Mouse (Mus musculus) limb, embryonic 12.5 days (tissue): ENCODE results near the gene Rec8. TPM values are rescaled to one million over a fixed set of nuclear protein-coding genes. Genes with fewer than 3 reads are reported as not detected.

Experiments
- ATAC-seq: fragments of 200-750 bp; cut with Nextera tagmentation; 2 replicates; pipeline ENCODE4 v1.8.0; 2017; ENCODE audit warnings: low read depth, moderate TSS enrichment; ENCODE audit not compliant: insufficient number of reproducible peaks, insufficient read depth, low FRiP score, low TSS enrichment
- H3K27ac ChIP-seq: fragments of 300-500 bp; sonication (generic); 2 replicates; pipeline ENCODE4 v1.5.1; 2016; ENCODE audit warnings: mild to moderate bottlenecking, moderate library complexity
- H3K27me3 ChIP-seq: fragments of 300-500 bp; sonication (generic); 2 replicates; pipeline ENCODE4 v1.6.1; 2016; ENCODE audit warnings: mild to moderate bottlenecking, moderate library complexity
- H3K36me3 ChIP-seq: fragments of 300-500 bp; sonication (generic); 2 replicates; pipeline ENCODE4 v1.6.1; 2016; ENCODE audit warnings: mild to moderate bottlenecking, moderate library complexity
- H3K4me1 ChIP-seq: fragments of 300-500 bp; sonication (generic); replicated peaks from 2 replicates; pipeline ENCODE4 v1.6.1; 2016
- H3K4me2 ChIP-seq: fragments of 300-500 bp; sonication (generic); 2 replicates; pipeline ENCODE4 v1.6.1; 2016; ENCODE audit warnings: mild to moderate bottlenecking, moderate library complexity
- H3K4me3 ChIP-seq: fragments of 300-500 bp; sonication (generic); replicated peaks from 2 replicates; pipeline ENCODE4 v1.5.1; 2016; ENCODE audit warnings: mild to moderate bottlenecking
- H3K9ac ChIP-seq: fragments of 300-500 bp; sonication (generic); replicated peaks from 2 replicates; pipeline ENCODE4 v1.6.1; 2016; ENCODE audit warnings: mild to moderate bottlenecking, moderate library complexity
- H3K9me3 ChIP-seq: fragments of 300-500 bp; sonication (generic); 2 replicates; pipeline ENCODE4 v1.6.1; 2016; ENCODE audit warnings: mild to moderate bottlenecking, moderate library complexity
- WGBS: fragments of 180-500 bp; shearing (Covaris S2); methylation state at CpG from one replicate; pipeline ENCODE4 v1.1.7; 2016; 5-methylcytosine and 5-hydroxymethylcytosine counted together
- polyA plus RNA-seq: library from polyadenylated mRNA; unstranded; fragments of >200 nt; fragmentation: Nextera tagmentation; extraction: Ambion mirVana; gene quantifications from 2 replicates; pipeline ENCODE4 v1.2.1, GENCODE M21; 2016

Gene Rec8
- polyA plus RNA-seq, 1 experiment from 2014 or later = 10.0 TPM

DNA sequence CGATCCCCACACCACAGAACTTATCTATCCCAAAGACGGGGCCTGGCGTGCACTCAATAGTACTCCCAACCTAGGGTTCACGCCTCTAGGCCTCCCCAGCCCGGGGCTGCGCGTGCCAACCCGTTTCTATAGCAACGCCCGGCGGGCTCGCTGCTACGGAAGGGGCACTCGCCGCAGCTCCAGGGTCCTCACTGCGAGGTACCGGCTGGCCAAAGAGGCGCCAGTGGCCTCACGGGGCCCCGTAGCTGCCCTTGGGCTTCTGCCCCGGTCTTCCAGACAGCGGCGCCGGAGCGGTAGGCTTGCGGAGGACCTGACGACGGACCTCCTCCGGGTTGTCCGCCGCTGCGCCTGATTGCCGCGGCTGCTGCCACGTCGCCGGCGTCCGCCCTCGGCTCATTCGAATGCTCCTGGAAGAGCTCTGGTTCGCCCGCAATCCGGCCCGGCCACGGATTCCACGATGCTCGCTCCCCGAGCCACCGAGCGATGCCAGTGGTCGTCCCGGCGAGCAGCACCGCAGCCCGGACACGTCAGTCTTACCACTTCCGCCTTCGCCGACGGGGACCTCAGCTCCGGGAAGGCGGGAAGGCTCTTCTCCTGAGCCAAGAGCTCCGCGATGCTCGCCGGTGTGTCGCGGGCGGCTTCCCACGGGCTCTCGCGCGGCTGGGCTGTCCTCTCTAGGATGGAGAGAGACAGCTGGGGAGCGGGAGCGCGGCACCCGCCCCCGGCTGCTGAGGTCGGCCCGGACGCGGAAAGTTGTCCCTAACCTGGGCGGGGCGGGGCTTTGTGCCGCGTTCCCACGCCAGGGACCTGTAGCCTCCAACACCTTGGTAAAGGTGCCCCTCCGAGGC is 25.4 kb downstream of the Rec8 start, which contains the start of gene Tm9sf1:
Gene Tm9sf1 (minus strand): TSS at position 747 of the 848 bp plus-strand sequence.
- Histone ChIP-seq H3K36me3 (peaks cover 52% of the 10 kb centered on the region), H3K9me3 (no peaks in the 10 kb centered on the region), H3K4me2 (peak within 1 kb of the TSS; percentile 88), H3K4me3 (peak within 1 kb of the TSS; percentile 88), H3K4me1 (peaks cover 27% of the 10 kb centered on the region), H3K27me3 (no peaks in the 10 kb centered on the region), H3K27ac (peak within 1 kb of the TSS; percentile 92), H3K9ac (peak within 1 kb of the TSS; percentile 93)
- ATAC-seq = peak; percentile 72
- under 1% methylated on average over 89 of the region's 89 CpGs for WGBS

- WGBS = 33% methylated on average over 17 of the region's 17 CpGs
- Histone ChIP-seq H3K4me2 (peak overlapping the region; percentile 88), H3K36me3 (peaks cover 41% of the 10 kb centered on the region), H3K27me3 (no peaks in the 10 kb centered on the region), H3K9ac (peak overlapping the region; percentile 93), H3K27ac (0 out of 2 replicates have a peak overlapping the region, but pooled peaks have one; percentile 23), H3K4me3 (peak overlapping the region; percentile 88), H3K4me1 (peaks cover 27% of the 10 kb centered on the region), H3K9me3 (no peaks in the 10 kb centered on the region)
- no peak for ATAC-seq
These were observed 26.5 kb downstream of the Rec8 start for GRCm38 (mm10) chr14:55644261-55644888.

DNA sequence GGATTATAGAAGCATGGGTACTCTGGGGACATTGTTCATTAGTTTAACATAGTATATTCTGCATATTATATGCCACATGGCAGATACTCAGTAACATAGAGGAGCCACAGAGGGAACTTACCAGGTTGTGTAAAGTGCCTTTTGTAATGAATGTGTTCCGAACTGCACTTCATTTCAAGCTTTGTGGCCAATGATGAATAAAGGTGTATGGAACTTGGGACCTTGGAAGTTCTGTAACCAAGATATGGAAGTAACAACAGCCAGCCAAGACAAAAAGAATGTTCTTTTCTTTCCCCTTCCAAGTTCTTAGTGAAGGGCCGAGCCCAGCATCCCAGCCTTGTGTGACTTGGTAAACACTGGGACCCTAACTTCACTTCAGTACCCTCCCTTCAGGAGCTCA is 32.0 kb downstream of the Rec8 start, which contains the start of gene Tssk4:
Gene Tssk4 (plus strand): TSS at position 301 of the 400 bp plus-strand sequence.
- ATAC-seq = no peak
- H3K27ac ChIP-seq = no peak within 1 kb of the TSS
- no peak within 1 kb of the TSS for H3K4me3 ChIP-seq
- H3K27me3 ChIP-seq = no peaks in the 10 kb centered on the region
- peaks cover 17% of the 10 kb centered on the region for H3K36me3 ChIP-seq
- no peaks in the 10 kb centered on the region for H3K9me3 ChIP-seq
- H3K4me2 ChIP-seq = no peak within 1 kb of the TSS
- H3K4me1 ChIP-seq = peaks cover 8% of the 10 kb centered on the region
- WGBS = 85% methylated on average over 2 of the region's 2 CpGs
- no peak within 1 kb of the TSS for H3K9ac ChIP-seq

DNA sequence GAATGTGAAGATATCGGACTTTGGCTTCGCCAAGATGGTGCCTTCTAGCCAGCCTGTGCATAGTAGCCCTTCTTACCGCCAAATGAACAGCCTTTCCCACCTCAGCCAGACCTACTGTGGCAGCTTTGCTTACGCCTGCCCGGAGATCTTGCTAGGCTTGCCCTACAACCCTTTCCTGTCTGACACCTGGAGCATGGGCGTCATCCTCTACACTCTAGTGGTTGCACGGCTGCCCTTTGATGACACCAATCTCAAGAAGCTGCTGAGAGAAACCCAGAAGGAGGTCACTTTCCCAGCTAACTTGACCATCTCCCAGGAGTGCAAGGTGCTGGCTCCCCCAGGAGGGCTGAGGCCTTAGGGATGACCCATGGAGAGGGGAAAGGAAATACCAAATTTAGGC is 33.7 kb downstream of the Rec8 start:
- Histone ChIP-seq H3K4me1 (no peaks in the 10 kb centered on the region), H3K9ac (no peak overlapping the region), H3K27ac (no peak overlapping the region), H3K36me3 (peaks cover 9% of the 10 kb centered on the region), H3K4me2 (no peak overlapping the region), H3K27me3 (no peaks in the 10 kb centered on the region), H3K9me3 (no peaks in the 10 kb centered on the region), H3K4me3 (no peak overlapping the region)
- WGBS = 88% methylated on average over 7 of the region's 7 CpGs
- no peak for ATAC-seq

DNA sequence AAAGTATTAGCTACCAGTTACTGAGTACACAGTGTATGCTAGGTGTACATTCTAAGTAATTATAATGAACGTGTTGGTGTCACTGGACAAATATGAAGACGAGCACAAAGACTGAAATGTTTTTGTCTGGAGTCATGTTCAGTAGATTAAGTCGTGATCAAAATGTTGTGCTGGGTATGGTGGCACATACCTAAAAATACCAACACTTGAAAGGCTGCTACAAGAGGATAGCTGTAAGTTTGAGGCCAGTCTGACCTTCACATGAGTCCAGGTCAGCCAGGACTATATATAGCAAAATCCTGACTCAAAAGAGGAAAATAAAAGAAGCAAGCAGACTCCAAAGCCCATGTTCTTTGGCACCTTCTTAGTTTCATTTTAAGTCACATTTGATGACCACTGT is 39.1 kb downstream of the Rec8 start:
- H3K9ac ChIP-seq = no peak overlapping the region
- H3K27me3 ChIP-seq = no peaks in the 10 kb centered on the region
- H3K27ac ChIP-seq = no peak overlapping the region
- peaks cover 33% of the 10 kb centered on the region for H3K36me3 ChIP-seq
- H3K4me1 ChIP-seq = 0 out of 2 replicates have a peak, but pooled peaks cover 8% of the 10 kb centered on the region
- no peak overlapping the region for H3K4me2 ChIP-seq
- 88% methylated on average over 3 of the region's 3 CpGs for WGBS
- H3K9me3 ChIP-seq = no peaks in the 10 kb centered on the region
- no peak for ATAC-seq
- no peak overlapping the region for H3K4me3 ChIP-seq

DNA sequence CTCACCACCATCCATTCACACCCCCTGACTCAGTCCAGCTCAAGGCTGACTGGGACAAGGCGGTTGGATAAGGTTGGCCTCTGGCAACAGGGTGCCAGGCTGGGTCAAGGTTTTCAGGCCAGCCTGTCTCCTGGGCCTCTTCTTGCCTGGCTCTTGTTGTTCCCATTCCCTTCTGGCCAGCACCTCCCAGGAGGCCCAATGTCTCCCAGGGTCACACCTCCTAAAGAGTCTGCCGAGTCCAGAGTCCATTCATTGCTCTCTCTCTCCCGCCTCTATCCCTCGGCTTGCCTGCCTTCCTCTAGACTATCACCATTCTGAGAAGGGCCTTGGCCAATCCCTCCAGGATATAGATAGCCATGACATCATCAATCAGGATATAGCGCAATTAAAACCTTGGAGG is 40.2 kb downstream of the Rec8 start:
- Histone ChIP-seq H3K4me2 (no peak overlapping the region), H3K9ac (no peak overlapping the region), H3K4me3 (no peak overlapping the region), H3K27me3 (no peaks in the 10 kb centered on the region), H3K36me3 (peaks cover 42% of the 10 kb centered on the region), H3K9me3 (no peaks in the 10 kb centered on the region), H3K27ac (no peak overlapping the region), H3K4me1 (0 out of 2 replicates have a peak, but pooled peaks cover 8% of the 10 kb centered on the region)
- no peak for ATAC-seq
- 89% methylated on average over 5 of the region's 5 CpGs for WGBS

DNA sequence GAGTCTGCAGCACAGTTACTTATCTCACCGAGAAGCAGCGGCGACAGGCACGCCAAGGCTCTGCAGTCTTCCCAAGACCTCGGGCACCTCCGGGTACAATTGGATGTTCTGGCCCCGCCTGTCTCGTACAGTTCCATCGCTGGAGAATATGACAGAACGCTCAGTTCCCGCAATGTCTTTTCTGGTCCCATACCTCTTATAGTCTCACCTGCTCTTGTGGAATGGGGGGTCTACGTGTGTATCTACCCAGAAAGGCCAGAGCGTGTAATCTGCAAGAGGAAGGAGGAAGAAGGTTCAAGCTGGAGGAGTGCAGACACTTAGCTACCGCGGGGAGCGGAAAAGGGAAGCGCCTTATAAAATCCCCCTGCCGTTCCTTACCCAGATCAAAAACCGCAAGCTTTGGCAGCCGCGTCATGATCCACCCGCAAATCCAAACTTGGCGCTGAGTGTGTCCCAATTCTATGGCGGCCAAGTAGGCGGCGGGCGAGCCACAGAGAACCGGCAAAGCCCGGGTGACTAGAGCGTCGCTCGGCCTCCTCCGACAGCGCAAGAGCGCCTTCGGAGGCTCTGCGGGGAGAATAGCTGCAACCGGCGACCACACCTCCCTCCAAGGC is 42.2 kb downstream of the Rec8 start, which contains the start of gene Mdp1:
Gene Mdp1 (minus strand): TSS at position 549 of the 614 bp plus-strand sequence.
- Histone ChIP-seq H3K36me3 (peaks cover 51% of the 10 kb centered on the region), H3K4me1 (0 out of 2 replicates have a peak, but pooled peaks cover 8% of the 10 kb centered on the region), H3K4me3 (peak within 1 kb of the TSS; percentile 61), H3K27me3 (no peaks in the 10 kb centered on the region), H3K9ac (peak within 1 kb of the TSS; percentile 81), H3K9me3 (no peaks in the 10 kb centered on the region), H3K4me2 (peak within 1 kb of the TSS; percentile 65), H3K27ac (peak within 1 kb of the TSS; percentile 66; the same call in 1 of the 2 replicates)
- peak; percentile 84 for ATAC-seq
- WGBS = under 1% methylated on average over 39 of the region's 39 CpGs

DNA sequence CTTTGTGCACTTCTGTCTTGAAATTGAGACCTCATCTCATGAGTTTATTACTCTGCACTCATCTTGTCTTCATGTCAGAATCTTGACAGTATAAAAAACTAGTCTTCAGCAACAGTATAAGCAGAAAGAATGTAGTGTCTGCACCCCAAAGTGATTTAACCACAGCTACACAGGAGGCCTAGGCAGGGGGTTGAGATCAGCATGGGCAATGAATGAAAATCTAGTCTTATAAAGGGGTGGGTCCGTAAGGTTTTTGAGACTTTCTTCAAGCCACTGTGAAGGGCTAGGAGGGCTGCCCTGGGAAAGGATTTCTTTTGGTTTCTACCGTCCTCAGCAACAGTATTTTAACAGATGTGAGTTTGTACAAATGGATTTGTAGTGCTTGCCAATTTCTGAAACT is 42.8 kb downstream of the Rec8 start:
- H3K27me3 ChIP-seq = no peaks in the 10 kb centered on the region
- H3K4me3 ChIP-seq = peak overlapping the region; percentile 61
- 0 out of 2 replicates have a peak, but pooled peaks cover 8% of the 10 kb centered on the region for H3K4me1 ChIP-seq
- peak overlapping the region; percentile 37; the same call in 1 of the 2 replicates for H3K27ac ChIP-seq
- peak overlapping the region; percentile 65 for H3K4me2 ChIP-seq
- 49% methylated on average over 2 of the region's 2 CpGs for WGBS
- no peak for ATAC-seq
- H3K9ac ChIP-seq = no peak overlapping the region
- peaks cover 53% of the 10 kb centered on the region for H3K36me3 ChIP-seq
- H3K9me3 ChIP-seq = no peaks in the 10 kb centered on the region

- H3K4me2 ChIP-seq = peak overlapping the region; percentile 93
- peaks cover 17% of the 10 kb centered on the region for H3K4me1 ChIP-seq
- H3K4me3 ChIP-seq = peak overlapping the region; percentile 78
- ATAC-seq = no peak; the same call in 1 of the 2 replicates
- peak overlapping the region; percentile 78 for H3K9ac ChIP-seq
- peaks cover 38% of the 10 kb centered on the region for H3K36me3 ChIP-seq
- H3K27me3 ChIP-seq = no peaks in the 10 kb centered on the region
- H3K9me3 ChIP-seq = no peaks in the 10 kb centered on the region
- under 1% methylated on average over 12 of the region's 12 CpGs for WGBS
- peak overlapping the region; percentile 93 for H3K27ac ChIP-seq
These were observed 53.6 kb downstream of the Rec8 start for GRCm38 (mm10) chr14:55671486-55671832.

DNA sequence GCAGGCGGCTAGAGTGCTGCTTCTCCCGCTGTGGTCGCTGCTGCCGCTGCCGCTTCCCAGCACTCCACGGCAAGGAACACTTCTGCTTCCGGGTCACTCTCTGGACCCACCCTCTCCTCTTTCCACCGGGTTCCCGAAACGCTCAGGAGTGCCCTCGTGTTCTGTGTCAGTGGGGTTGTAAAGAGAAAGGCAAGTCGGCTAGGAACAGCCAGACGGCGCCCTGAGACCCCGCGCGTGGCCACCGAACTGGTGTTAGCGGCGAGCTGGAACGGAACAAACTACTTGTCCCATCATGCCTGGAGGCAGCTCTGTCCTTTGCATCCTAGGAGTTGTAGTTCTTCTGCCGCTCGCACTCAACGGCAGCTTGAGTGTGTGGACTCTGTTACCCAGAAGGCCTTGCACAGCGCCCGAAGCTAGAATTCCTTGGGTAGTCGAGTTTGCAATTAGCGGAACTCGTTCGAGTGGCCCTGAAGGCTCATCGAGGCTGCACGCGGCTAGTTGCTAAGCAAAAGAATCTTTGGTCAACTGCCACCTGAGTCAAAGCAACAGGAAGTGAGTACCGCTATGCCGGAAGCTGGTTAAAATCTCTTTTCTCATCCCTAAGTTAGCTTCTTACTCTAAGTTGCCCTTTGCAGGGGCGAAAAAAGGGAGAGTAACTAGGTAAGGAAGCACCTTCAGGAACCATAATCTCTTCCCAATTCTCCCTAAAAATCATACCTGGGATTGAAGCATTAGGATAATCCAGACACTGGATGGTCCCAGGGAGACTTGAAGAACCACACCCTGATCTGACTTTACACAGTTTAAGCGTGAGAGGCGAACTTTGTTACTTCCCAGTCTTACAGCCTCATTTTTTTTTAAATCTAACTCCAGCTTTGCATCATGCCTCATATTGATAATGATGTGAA is 54.2 kb downstream of the Rec8 start, which contains the start of the genes Gmpr2 and Nedd8:
Gene Gmpr2 (plus strand): TSS at position 109 of the 908 bp plus-strand sequence.
Gene Nedd8 (minus strand): TSS at position 292 of the 908 bp plus-strand sequence.
- Histone ChIP-seq H3K9ac (peak within 1 kb of the TSS; percentile 78), H3K4me3 (peak within 1 kb of the TSS; percentile 78), H3K4me2 (peak within 1 kb of the TSS; percentile 93), H3K27me3 (no peaks in the 10 kb centered on the region), H3K27ac (peak within 1 kb of the TSS; percentile 93), H3K9me3 (no peaks in the 10 kb centered on the region), H3K4me1 (peaks cover 17% of the 10 kb centered on the region), H3K36me3 (peaks cover 39% of the 10 kb centered on the region)
- ATAC-seq = peak; percentile 97
- WGBS = 1% methylated on average over 38 of the region's 38 CpGs
